Mouse (Mus musculus): Measurements from ENCODE around the gene Ttll3.

Ttll3 gene

GRCm38 (mm10) chr6:113388960-113389359 is at the start of gene Ttll3:
Gene Ttll3, plus strand, starts transcription at chr6:113389260.
- no peak for DNase-seq

DNA sequence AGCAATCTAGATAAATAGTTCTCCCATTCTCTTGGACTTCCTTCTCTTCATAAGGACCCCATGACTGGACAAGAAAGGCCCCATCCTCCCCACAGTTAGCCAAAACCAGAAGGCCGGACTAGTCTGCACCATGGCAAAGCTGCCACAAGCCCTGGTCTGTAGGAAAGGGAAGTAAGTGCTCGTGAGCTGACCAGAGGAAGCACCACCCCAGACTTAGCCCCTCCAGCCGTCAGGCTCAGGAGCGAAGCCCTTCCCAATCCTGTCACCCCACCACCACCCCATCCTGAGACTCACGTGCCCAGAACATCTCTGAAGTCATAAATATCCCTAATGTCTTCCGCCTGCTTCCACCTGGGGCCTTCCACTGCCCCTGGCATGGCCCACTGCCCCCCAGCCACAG is 47.5 kb upstream of the Ttll3 start:
- no peak for DNase-seq

DNA sequence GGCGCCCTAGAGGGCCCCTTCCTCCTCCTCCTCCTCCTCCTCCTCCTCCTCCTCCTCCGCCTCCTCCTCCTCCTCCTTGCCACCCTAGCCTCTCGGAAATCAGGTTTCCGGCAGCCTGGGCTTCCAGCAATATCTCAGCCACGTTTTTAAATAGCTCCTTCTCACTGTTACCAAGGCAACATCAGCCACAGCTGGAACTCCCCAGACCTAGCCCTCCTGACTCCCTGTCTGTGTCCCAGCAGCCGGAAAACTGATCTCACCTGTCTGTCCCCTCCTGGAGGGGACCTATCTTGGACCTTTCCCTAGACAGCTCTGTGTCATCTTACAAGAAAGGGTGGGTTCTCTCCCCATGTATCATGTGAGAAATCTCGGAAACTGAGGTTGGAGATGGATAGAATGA is 46.8 kb upstream of the Ttll3 start:
- DNase-seq = no peak

GRCm38 (mm10) chr6:113343177-113344092 is 45.6 kb upstream of the Ttll3 start, which contains the start of gene Camk1:
Gene Camk1, minus strand, starts transcription at chr6:113343984.
- DNase-seq = peak; percentile 83

GRCm38 (mm10) chr6:113344321-113344720 is 44.7 kb upstream of the Ttll3 start:
- peak; percentile 58 for DNase-seq

- DNase-seq = no peak
Measured at GRCm38 (mm10) chr6:113346897-113347296, 42.2 kb upstream of the Ttll3 start.

DNA sequence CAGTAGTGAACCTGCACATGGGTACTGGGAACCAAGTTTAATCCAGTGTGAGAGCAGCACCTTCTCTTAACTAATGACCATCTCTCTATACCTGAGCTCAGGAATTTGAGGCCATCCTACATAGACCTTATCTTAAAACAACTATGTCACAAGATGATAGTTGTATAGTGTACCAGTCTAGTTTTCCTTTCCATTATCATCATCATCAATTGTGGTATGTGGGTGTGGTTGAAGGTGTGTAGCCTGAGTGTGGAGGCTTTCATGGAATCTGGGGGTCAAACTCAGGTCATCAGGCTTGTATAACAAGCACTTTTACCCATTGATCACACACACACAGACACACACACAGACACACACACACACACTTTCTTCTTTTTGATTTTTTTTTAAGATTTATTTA is 38.5 kb upstream of the Ttll3 start:
- no peak for DNase-seq

GRCm38 (mm10) chr6:113351161-113351560 is 37.9 kb upstream of the Ttll3 start:
- no peak for DNase-seq

DNA sequence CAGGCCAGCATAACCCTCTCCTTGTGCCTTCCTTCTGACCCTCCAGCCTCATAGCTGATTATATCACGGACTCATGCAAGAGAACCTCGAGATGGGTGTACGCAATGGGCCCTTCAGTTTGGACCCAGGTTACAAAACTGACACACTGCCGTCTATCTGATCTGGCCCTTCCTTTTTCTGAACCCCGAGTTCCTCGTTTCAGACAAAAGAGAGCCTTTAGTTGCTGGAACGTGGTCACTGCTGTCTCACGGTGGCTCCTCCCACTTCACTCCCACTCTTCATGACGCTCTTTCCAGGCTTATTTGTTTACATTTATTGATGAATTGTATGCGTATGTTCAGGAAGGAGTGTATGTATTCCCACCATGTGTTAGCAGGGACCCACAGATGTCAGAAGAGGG is 37.4 kb upstream of the Ttll3 start:
- no peak for DNase-seq

DNA sequence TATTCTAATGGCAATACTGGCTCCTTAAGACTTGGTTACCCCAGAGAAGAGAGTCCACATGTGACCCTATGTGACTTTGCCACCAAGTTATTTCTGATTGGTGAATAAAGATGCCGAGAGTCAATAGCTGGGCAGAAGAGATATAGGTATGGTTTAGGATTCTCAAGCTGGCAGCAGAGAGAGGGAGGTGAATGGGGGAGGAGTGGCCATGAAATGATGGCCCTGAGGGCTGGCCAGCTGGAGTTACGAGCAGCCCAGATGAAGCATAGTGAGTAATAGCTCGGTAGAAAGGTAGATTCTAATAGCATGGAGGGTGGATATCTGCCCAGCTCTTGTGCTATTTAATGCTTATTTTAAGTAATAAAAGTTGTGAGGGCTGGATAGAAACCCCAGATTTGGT is 36.2 kb upstream of the Ttll3 start:
- DNase-seq = no peak

GRCm38 (mm10) chr6:113353696-113354095 is 35.4 kb upstream of the Ttll3 start:
- no peak for DNase-seq

GRCm38 (mm10) chr6:113361476-113361875 is 27.6 kb upstream of the Ttll3 start:
- DNase-seq = no peak

DNA sequence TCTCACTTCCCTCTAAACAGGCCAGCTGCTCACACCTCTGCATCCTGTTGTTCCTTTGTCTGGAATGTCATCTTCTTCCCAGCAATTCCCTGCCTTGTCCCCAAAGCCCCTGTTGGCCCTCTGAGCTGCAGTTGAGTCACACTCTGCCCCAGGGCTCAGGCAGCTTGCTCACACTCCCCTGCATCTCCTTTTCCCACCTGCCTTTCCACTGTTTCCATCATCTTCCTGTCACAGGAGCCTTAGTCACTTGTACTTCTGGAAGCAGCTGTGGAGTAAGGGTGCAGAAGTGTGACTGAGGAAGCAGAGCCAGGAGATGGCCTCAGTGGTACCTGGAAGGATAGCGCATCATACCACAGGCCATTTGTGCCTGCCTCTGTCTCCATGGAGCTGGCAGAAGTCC is 26.8 kb upstream of the Ttll3 start:
- DNase-seq = no peak

GRCm38 (mm10) chr6:113364518-113365135 is 24.4 kb upstream of the Ttll3 start:
- DNase-seq = no peak

- DNase-seq = no peak
Measured at GRCm38 (mm10) chr6:113366639-113367038, 22.4 kb upstream of the Ttll3 start.

DNA sequence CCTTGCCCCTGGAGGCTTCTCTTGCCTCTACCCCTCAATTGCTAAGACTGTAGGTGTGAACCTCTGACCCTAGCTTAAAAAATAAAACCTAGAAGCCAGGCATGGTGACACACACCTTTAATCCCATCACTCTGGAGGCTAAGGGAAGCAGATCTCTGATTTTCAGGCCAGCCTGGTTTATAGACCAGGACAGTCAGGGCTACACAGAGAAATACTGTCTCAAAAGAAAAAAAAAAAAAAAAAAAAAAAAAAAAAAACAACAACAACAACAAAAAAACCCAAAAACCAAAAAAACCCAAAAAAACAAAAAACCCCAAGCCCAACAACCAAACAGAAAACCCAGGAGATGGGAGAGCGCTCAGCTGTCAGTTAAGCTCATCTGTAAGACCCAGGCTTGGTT is 21.5 kb upstream of the Ttll3 start:
- no peak for DNase-seq

GRCm38 (mm10) chr6:113368124-113368523 is 20.9 kb upstream of the Ttll3 start:
- no peak for DNase-seq

DNA sequence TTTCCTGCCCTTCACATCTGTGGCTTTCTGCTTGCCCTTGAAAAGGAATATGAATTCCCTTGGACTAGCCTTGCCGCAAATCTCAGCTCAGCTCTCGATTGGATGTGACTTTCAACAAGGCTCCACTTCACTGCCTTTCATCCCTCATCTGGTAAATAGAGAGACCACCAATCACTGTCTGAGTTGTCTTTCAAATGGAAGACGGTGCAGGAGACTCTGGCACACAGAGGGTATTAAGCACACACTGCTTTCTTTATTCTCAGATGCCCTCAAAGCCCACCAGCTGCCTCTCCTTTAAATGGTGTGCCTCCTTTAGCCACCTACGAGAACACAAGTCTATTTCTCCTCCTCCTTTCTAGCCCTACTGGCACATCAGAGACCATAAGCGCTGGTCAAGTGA is 20.5 kb upstream of the Ttll3 start:
- DNase-seq = no peak

- no peak for DNase-seq
Measured at GRCm38 (mm10) chr6:113370194-113370929, 18.7 kb upstream of the Ttll3 start.

DNA sequence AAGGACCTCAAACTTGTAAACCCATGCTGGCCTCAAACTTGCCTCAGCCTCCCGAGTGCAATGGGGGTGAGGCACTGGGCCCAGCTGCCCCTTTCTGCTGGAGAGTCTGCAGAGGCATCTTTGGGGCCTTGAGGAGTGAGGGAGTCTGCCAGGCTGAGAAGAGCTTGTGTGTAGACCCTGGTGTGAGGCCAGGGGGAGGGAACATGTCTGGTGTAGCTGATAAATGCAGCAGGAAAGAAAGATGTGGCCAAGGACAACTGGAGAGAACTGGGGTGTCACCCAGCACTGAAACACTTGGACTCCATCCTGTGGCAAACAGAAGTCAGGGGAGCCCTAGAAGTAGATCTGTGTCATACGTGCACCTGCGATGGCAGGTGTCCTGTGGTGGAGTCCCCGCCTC is 15.6 kb upstream of the Ttll3 start:
- no peak for DNase-seq

DNA sequence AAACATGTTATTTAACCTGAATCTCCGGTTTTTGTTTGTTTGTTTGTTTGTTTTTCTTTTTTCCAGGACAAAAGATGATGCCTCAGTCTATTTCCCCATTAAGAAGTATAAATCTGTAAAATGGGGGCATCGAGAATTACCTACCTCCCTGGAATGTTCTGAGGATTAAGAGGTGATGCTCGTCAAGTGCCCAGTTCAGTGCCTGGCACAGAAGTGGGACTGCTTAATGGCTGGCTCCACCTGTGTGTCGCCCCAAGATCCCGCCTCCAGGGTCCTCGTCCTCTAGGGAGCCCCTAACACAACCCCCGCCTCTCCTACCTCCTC is 11.9 kb upstream of the Ttll3 start:
- DNase-seq = no peak

DNA sequence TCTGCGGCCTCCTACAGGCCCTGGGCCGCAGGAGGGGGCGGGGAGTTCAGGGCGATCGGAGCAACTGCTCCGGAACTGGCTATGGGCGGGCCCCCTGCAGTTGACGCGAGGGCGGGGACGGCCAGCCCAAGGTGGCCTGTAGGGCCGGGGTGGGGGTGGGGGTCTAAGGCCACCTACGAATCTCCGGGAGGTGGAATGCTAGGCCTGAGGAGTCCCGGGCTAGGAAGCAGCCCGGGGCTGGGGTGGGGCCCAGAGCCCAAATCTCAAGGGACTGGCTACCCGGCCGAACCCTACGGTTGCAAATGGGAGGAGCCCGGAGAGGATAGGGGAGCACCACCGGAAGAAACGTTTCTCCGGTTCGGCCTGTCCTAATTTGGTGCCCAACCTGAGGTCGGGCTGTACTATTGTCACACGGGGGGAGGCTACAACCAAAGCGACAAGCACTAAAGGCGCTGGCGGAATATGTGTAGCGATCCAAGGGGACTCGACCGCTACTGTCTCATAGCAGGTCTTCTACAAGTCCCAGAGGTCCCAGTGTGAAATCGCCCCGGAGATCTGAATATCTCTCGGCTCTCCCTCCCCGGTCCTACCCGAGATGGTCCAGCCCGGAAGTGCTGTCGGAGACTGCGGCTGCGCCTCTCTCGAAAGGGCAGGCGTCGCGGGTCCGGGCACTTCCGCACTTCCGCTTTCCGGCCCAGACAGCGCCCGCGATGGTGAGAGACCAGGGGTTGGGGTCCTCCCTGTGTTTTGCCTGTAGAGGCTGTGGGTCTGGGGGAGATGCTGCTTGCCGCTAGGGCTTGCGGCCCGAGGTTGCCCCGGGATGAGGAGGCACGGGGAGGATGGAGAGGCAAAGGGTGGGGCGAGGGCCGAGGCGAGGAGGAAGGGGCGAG is 11.3 kb upstream of the Ttll3 start, which contains the start of the genes Tada3 and Arpc4:
TSS of gene Tada3 (minus strand) at position 388 of the 890 bp plus-strand sequence.
TSS of gene Arpc4 (plus strand) at position 620 of the 890 bp plus-strand sequence.
- DNase-seq = peak; percentile 92

GRCm38 (mm10) chr6:113379246-113379645 is 9.8 kb upstream of the Ttll3 start:
- DNase-seq = no peak

Measured in cerebellum, adult 11-12 months (tissue).